Mouse (Mus musculus) intestine, embryonic 16.5 days (tissue): ENCODE measurements at regions not wholly inside any gene's neighbourhood (a gene's known extent, or its start where the extent isn't known, plus 50 kb on each side); places are given as distances from the start of the nearest gene placed in this dataset.

Experiments
- ATAC-seq: fragments of 200-750 bp; cut with Nextera tagmentation; 2 replicates; pipeline ENCODE4 v1.8.0; 2017; ENCODE audit warnings: moderate TSS enrichment, moderate library complexity
- H3K27ac ChIP-seq: fragments of 300-500 bp; sonication (generic); 2 replicates; pipeline ENCODE4 v1.5.1; 2014; ENCODE audit warnings: mild to moderate bottlenecking, low read length
- H3K27me3 ChIP-seq: fragments of 300-500 bp; sonication (generic); replicated peaks from 2 replicates; pipeline ENCODE4 v1.6.1; 2014; ENCODE audit warnings: low read length, control low read depth, mixed read lengths; ENCODE audit not compliant: control insufficient read depth, insufficient read depth
- H3K36me3 ChIP-seq: fragments of 300-500 bp; sonication (generic); 2 replicates; pipeline ENCODE4 v1.6.1; 2014; ENCODE audit warnings: low read length, control low read depth; ENCODE audit not compliant: control insufficient read depth, insufficient read depth
- H3K4me1 ChIP-seq: fragments of 300-500 bp; sonication (generic); 2 replicates; pipeline ENCODE4 v1.6.1; 2014; ENCODE audit warnings: low read length, control low read depth, mixed read lengths; ENCODE audit not compliant: control insufficient read depth, insufficient read depth
- H3K4me2 ChIP-seq: fragments of 300-500 bp; sonication (generic); 2 replicates; pipeline ENCODE4 v1.6.1; 2014; ENCODE audit warnings: low read depth, low read length, control low read depth
- H3K4me3 ChIP-seq: fragments of 300-500 bp; sonication (generic); 2 replicates; pipeline ENCODE4 v1.5.1; 2014; ENCODE audit warnings: mild to moderate bottlenecking, low read length
- H3K9ac ChIP-seq: fragments of 300-500 bp; sonication (generic); 2 replicates; pipeline ENCODE4 v1.6.1; 2014; ENCODE audit warnings: low read depth, low read length
- H3K9me3 ChIP-seq: fragments of 300-500 bp; sonication (generic); 2 replicates; pipeline ENCODE4 v1.6.1; 2016; ENCODE audit warnings: low read length, control low read depth; ENCODE audit not compliant: control insufficient read depth
- WGBS: fragments of 180-500 bp; shearing (Covaris S2); extraction: QIAGEN DNeasy Blood & Tissue Kit; methylation state at CpG from one replicate; pipeline ENCODE4 v1.1.7; 2014; 5-methylcytosine and 5-hydroxymethylcytosine counted together

DNA sequence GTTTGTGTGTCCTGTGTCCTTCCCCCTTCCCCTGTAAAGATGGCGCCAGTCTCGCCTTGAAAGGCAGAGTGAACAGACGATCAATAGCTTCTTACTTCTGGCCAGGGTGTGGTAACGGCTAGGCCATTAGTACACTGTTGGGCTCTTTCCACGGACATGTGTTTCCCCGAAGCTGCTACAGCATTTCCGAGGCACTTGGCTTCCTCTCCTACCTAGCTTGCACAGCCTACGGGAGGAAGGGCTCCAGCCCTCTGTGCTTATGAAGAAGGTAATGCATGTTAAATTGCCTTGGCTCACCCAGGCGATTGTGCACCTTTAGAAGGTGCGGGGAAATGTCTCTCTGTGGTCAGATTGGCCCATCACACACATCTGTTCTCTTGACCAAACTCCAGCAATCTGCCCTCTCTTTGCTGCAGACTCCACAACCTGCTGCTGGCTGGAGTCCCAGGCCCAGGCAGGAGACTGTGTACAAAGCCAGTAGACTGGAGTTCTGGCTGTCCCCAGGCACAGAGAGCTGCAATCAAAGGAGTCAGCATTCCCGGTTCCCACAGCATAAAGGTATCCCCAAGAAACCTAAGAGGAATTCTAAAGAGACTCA, 208.7 kb downstream of the Snx10 start:
- H3K27ac ChIP-seq: no peak overlapping the region
- no peak overlapping the region for H3K4me3 ChIP-seq
- 70% methylated on average over 11 of the region's 11 CpGs for WGBS

DNA sequence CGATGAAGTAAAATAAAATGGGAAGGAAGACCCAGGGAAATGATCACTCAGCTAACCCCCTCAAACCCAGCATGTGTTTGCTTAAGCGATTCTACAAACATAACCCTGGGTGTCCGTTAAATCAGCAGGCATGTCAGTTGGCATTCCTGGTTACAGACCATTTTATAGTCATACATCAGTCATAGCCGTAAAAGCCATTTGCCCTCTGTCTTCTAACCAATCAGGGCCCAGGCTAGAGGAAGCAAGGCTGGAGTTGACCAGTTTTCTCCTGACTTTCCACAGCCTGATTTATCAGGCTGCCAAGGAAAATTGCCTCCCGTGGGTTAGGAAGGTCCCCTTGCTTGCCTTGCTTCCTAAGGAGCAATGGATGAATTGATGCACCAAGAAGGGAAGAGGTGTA, 212.3 kb downstream of the Snx10 start:
- ATAC-seq: no peak
- no peak overlapping the region for H3K9ac ChIP-seq
- H3K4me1 ChIP-seq: no peaks in the 10 kb centered on the region
- no peaks in the 10 kb centered on the region for H3K9me3 ChIP-seq
- 62% methylated on average over 5 of the region's 5 CpGs for WGBS
- H3K4me2 ChIP-seq: no peak overlapping the region
- H3K27me3 ChIP-seq: no peaks in the 10 kb centered on the region
- no peaks in the 10 kb centered on the region for H3K36me3 ChIP-seq
- H3K4me3 ChIP-seq: no peak overlapping the region
- no peak overlapping the region for H3K27ac ChIP-seq

More for the DNA sequence above, 208.7 kb downstream of the Snx10 start:
- H3K4me2 ChIP-seq: no peak overlapping the region
- H3K9me3 ChIP-seq: no peaks in the 10 kb centered on the region
- H3K4me1 ChIP-seq: no peaks in the 10 kb centered on the region
- no peak for ATAC-seq
- H3K36me3 ChIP-seq: no peaks in the 10 kb centered on the region
- no peak overlapping the region for H3K9ac ChIP-seq
- H3K27me3 ChIP-seq: no peaks in the 10 kb centered on the region

DNA sequence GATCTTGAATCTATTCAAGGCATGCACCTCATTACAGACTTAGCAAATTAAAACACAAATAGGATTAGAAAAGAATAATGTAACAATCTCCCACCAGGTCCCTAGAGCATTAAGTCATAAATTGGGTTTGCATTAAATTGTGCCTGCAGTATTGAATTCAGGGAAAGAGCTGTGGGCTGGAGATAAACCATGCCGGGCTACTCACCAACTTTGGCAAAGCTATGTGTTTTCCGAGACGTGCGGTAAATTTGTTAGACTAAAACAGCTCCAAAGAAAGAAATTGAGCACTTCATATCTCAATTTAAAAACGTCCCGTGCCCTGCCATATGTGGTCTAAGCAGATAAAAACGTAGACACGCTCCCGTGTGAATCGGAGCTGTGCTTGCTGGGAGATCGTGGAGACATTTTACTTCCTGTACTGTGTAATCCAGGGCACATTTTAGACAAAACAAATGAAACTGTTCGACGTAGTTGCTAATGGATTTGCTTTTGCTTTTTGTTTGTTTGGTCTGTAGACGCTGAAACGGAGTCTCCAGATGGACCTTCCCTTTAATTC, 219.5 kb downstream of the Snx10 start:
- H3K9ac ChIP-seq: no peak overlapping the region
- no peaks in the 10 kb centered on the region for H3K9me3 ChIP-seq
- no peaks in the 10 kb centered on the region for H3K36me3 ChIP-seq
- 45% methylated on average over 15 of the region's 15 CpGs for WGBS
- H3K4me1 ChIP-seq: no peaks in the 10 kb centered on the region
- no peaks in the 10 kb centered on the region for H3K27me3 ChIP-seq
- H3K4me3 ChIP-seq: no peak overlapping the region
- no peak overlapping the region for H3K27ac ChIP-seq
- H3K4me2 ChIP-seq: no peak overlapping the region
- ATAC-seq: no peak

DNA sequence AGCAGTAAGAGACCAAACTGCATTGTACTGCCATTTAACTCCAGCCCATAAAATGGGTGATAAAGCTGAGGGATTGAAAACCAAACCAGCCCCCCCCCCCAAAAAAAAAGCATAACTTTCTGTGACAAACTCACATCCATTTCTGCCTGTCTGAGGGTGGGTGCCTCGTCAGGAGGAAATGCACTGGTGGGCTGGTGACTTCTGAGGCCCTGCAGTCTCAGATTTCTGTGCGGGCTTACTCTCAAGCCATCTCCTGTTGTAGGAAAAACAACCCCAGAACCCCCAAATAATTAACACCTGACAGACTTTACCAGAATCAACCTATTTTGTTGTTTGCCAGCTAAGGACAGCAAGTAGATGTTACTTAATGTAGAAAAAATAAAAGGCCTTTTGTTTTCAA, 220.9 kb downstream of the Snx10 start:
- H3K27ac ChIP-seq: no peak overlapping the region
- 81% methylated on average over 2 of the region's 2 CpGs for WGBS
- no peak overlapping the region for H3K4me2 ChIP-seq
- H3K9me3 ChIP-seq: no peaks in the 10 kb centered on the region
- no peak overlapping the region for H3K9ac ChIP-seq
- H3K4me1 ChIP-seq: no peaks in the 10 kb centered on the region
- no peak overlapping the region for H3K4me3 ChIP-seq
- no peaks in the 10 kb centered on the region for H3K27me3 ChIP-seq
- no peak for ATAC-seq
- no peaks in the 10 kb centered on the region for H3K36me3 ChIP-seq

DNA sequence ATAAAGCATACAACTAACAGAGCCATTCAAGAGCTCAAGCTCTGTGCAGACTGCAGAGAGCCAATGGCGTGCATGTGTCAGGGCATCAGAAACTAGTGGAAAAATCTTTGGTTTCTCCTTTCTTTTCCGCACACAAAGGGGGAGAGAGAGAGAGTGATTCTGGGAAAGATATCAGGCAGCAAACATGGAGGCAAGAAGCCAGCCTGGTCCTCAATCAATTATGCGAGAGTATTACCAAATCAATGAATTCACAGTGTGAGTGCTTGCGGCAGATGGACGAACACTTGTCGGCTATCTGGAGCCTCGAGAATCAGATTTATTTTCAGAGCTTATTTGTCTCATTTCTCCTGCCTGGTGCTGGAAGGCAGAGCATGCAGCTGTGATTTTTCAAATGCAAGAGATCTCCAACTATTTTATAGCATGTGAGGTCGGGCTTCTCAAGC, 230.6 kb downstream of the Snx10 start:
- no peaks in the 10 kb centered on the region for H3K9me3 ChIP-seq
- H3K27me3 ChIP-seq: no peaks in the 10 kb centered on the region
- no peak overlapping the region for H3K4me3 ChIP-seq
- no peak for ATAC-seq
- H3K9ac ChIP-seq: no peak overlapping the region
- no peaks in the 10 kb centered on the region for H3K36me3 ChIP-seq
- WGBS: 58% methylated on average over 8 of the region's 8 CpGs
- H3K4me1 ChIP-seq: no peaks in the 10 kb centered on the region
- H3K4me2 ChIP-seq: no peak overlapping the region
- H3K27ac ChIP-seq: no peak overlapping the region

DNA sequence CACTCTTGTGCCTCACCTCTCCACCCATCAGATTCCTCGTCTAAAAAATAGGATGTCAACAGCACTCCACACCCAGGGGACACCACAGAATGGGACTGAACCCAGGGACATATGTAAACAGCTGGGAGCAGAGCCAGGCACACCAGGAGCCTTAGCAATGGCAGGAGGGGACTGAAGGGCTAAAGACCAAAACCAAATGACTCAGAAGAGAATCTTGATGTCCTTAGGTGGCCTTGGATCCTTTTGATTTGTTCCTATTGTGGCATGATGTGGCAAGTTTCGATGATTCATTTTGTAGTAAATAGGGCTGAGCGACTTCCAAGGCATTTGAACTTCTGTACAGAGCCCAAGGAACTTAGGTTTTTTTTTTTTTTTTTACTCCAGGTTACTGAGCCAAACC, 233.4 kb downstream of the Snx10 start:
- 76% methylated on average over 3 of the region's 3 CpGs for WGBS
- H3K27me3 ChIP-seq: no peaks in the 10 kb centered on the region

DNA sequence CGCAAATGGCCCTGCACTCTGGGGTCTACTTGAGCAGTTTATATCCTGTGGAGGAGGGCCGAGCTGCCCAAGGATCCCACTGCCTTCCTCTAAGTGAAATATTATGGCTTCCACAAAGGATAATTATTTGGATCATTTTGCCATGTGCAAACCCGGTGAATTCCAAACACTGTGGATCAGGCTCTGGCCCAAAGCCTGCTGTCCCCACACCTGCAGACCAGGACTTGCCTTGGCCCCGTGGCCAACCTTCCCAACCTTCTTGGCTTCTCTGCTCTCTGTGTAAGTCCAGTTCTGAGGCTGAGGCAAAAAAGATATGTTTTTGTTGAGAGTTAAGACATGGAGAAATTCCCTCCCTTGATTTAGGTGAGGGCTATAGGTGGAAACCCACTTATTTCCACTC, 234.0 kb downstream of the Snx10 start:
- 61% methylated on average over 4 of the region's 4 CpGs for WGBS
- no peak overlapping the region for H3K4me3 ChIP-seq
- H3K36me3 ChIP-seq: no peaks in the 10 kb centered on the region
- no peaks in the 10 kb centered on the region for H3K4me1 ChIP-seq
- no peak overlapping the region for H3K9ac ChIP-seq
- H3K9me3 ChIP-seq: no peaks in the 10 kb centered on the region
- no peak overlapping the region for H3K4me2 ChIP-seq
- H3K27ac ChIP-seq: no peak overlapping the region
- H3K27me3 ChIP-seq: no peaks in the 10 kb centered on the region
- no peak for ATAC-seq

More for the DNA sequence above, 233.4 kb downstream of the Snx10 start:
- Histone ChIP-seq H3K9me3 (no peaks in the 10 kb centered on the region), H3K4me3 (no peak overlapping the region), H3K36me3 (no peaks in the 10 kb centered on the region), H3K4me1 (no peaks in the 10 kb centered on the region), H3K9ac (no peak overlapping the region), H3K4me2 (no peak overlapping the region), H3K27ac (no peak overlapping the region)
- no peak for ATAC-seq

DNA sequence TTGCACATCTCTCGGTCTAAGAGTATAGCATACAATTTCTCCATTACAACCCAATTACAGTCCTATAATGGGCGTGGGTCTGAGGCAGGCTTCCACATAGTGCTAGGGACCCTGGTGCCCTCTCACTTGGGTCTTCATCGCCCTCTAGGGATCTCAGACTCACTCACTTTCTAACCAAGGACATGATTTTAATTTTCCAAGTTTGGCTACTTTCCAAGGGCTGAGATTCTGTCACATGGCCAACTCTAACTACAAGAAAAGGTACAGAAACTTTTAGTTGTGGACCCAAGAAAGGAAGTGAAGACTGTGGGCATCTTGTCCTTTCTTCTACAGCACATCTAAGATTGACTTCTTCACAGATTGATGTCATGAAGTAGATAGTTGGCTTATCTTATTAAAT, 235.1 kb downstream of the Snx10 start:
- no peaks in the 10 kb centered on the region for H3K9me3 ChIP-seq
- no peak overlapping the region for H3K4me2 ChIP-seq
- H3K4me1 ChIP-seq: no peaks in the 10 kb centered on the region
- no peak overlapping the region for H3K27ac ChIP-seq
- 80% methylated on average over 3 of the region's 3 CpGs for WGBS
- H3K9ac ChIP-seq: no peak overlapping the region
- ATAC-seq: no peak
- no peak overlapping the region for H3K4me3 ChIP-seq
- no peaks in the 10 kb centered on the region for H3K36me3 ChIP-seq
- H3K27me3 ChIP-seq: no peaks in the 10 kb centered on the region

DNA sequence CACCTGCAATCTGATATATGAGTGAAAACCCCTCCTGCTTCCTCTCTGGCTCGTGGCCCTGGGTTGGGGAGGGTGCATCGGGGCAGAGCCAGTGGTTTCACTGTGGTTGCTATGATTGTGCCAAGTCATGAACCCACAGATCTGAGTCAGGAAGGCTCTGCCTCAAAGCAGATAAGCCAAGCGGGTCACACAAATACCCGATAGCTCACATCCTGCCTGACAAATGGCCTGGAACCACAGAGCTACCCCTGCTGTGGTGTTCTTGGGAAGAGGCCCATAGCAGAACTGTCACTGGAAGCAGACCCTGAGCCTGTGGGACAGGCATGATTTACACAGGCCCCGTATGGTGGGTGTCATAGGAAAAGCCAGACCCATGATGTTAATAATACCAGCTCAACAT, 236.7 kb downstream of the Snx10 start:
- whole genome bisulfite sequencing: 74% methylated on average over 5 of the region's 5 CpGs
- Histone ChIP-seq H3K27me3 (no peaks in the 10 kb centered on the region), H3K4me2 (no peak overlapping the region), H3K9me3 (no peaks in the 10 kb centered on the region), H3K4me1 (no peaks in the 10 kb centered on the region), H3K36me3 (no peaks in the 10 kb centered on the region), H3K4me3 (no peak overlapping the region), H3K27ac (no peak overlapping the region), H3K9ac (no peak overlapping the region)
- no peak for ATAC-seq

DNA sequence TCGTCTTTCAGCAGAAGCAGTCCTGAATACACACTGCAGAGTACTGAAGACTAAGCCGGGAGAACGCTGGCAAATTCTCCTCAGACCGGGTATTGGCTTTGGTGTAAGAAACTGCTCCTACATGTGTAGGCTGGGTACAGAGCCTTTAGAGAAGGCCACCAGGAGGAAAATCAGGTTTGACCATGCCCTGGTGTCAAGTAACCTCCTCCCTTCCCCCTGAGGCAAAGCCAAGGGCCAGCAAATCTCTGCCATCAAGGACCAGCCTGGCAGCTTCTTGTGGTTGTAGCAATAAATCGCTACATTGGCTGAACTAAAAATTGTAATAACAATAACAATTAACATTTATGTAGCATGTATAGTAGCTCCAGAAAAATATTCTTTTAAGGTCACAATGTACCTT, 237.8 kb downstream of the Snx10 start:
- no peak overlapping the region for H3K27ac ChIP-seq
- no peaks in the 10 kb centered on the region for H3K9me3 ChIP-seq
- H3K4me2 ChIP-seq: no peak overlapping the region
- no peak overlapping the region for H3K9ac ChIP-seq
- WGBS: 70% methylated on average over 5 of the region's 5 CpGs
- no peaks in the 10 kb centered on the region for H3K36me3 ChIP-seq
- ATAC-seq: no peak
- H3K4me1 ChIP-seq: no peaks in the 10 kb centered on the region
- H3K4me3 ChIP-seq: no peak overlapping the region
- H3K27me3 ChIP-seq: no peaks in the 10 kb centered on the region
